Mouse (Mus musculus): ENCODE measurements around the gene Stt3b. TPM values are rescaled to one million over a fixed set of nuclear protein-coding genes. Genes with fewer than 3 reads are reported as not detected.

The Stt3b gene
- polyA plus RNA-seq, 1 experiment from 2014 or later: 118 TPM

- no peaks in the 10 kb centered on the region for H3K36me3 ChIP-seq (replicated peaks; ENCODE audit: control insufficient read depth, insufficient read depth, low read depth, low read length)
- no peak overlapping the region for H3K4me2 ChIP-seq (ENCODE audit: low read depth, low read length)
- H3K27ac ChIP-seq (replicated peaks; ENCODE audit: low read depth, low read length): no peak overlapping the region
- H3K9ac ChIP-seq (replicated peaks; ENCODE audit: low read length): no peak overlapping the region
- no peaks in the 10 kb centered on the region for H3K4me1 ChIP-seq (ENCODE audit: control insufficient read depth, insufficient read depth, low read length)
- H3K9me3 ChIP-seq (replicated peaks; ENCODE audit: control insufficient read depth, low read length): no peaks in the 10 kb centered on the region
- H3K4me3 ChIP-seq (ENCODE audit: low read depth, low read length): no peak overlapping the region
- WGBS: 85% methylated on average over 7 of the region's 7 CpGs
- no peak for ATAC-seq (replicated peaks; ENCODE audit: insufficient number of reproducible peaks, low FRiP score, low TSS enrichment, low read depth)
- DNase-seq (ENCODE audit: low spot score): no peak
- no peaks in the 10 kb centered on the region for H3K27me3 ChIP-seq (ENCODE audit: control insufficient read depth, insufficient read depth, low read length)
These were observed 8.6 kb downstream of the Stt3b start for GRCm38 (mm10) chr9:115301593-115301992.

- Histone ChIP-seq H3K36me3 (replicated peaks; ENCODE audit: control insufficient read depth, insufficient read depth, low read depth, low read length) (no peaks in the 10 kb centered on the region), H3K9ac (replicated peaks; ENCODE audit: low read length) (no peak overlapping the region), H3K4me1 (ENCODE audit: control insufficient read depth, insufficient read depth, low read length) (no peaks in the 10 kb centered on the region), H3K27me3 (ENCODE audit: control insufficient read depth, insufficient read depth, low read length) (no peaks in the 10 kb centered on the region), H3K9me3 (replicated peaks; ENCODE audit: control insufficient read depth, low read length) (no peaks in the 10 kb centered on the region), H3K4me3 (ENCODE audit: low read depth, low read length) (no peak overlapping the region), H3K4me2 (ENCODE audit: low read depth, low read length) (no peak overlapping the region), H3K27ac (replicated peaks; ENCODE audit: low read depth, low read length) (no peak overlapping the region)
- DNase-seq (ENCODE audit: low spot score) (no peak), ATAC-seq (replicated peaks; ENCODE audit: insufficient number of reproducible peaks, low FRiP score, low TSS enrichment, low read depth) (0 out of 2 replicates have a peak, but pooled peaks have one; percentile 39)
- WGBS: 96% methylated on average over 6 of the region's 6 CpGs
These were observed 9.1 kb downstream of the Stt3b start for GRCm38 (mm10) chr9:115301002-115301579.

- ATAC-seq (replicated peaks; ENCODE audit: insufficient number of reproducible peaks, low FRiP score, low TSS enrichment, low read depth): no peak
These were observed 13.5 kb downstream of the Stt3b start for GRCm38 (mm10) chr9:115296738-115297137.

GRCm38 (mm10) chr9:115293920-115294594 lies 16.2 kb downstream of the Stt3b start:
- ATAC-seq (replicated peaks; ENCODE audit: insufficient number of reproducible peaks, low FRiP score, low TSS enrichment, low read depth) (no peak), DNase-seq (ENCODE audit: low spot score) (peak; percentile 21)
- 96% methylated on average over 10 of the region's 10 CpGs for WGBS
- Histone ChIP-seq H3K27ac (replicated peaks; ENCODE audit: low read depth, low read length) (no peak overlapping the region), H3K4me3 (ENCODE audit: low read depth, low read length) (no peak overlapping the region), H3K27me3 (ENCODE audit: control insufficient read depth, insufficient read depth, low read length) (no peaks in the 10 kb centered on the region), H3K4me2 (ENCODE audit: low read depth, low read length) (no peak overlapping the region), H3K9me3 (replicated peaks; ENCODE audit: control insufficient read depth, low read length) (no peaks in the 10 kb centered on the region), H3K36me3 (replicated peaks; ENCODE audit: control insufficient read depth, insufficient read depth, low read depth, low read length) (no peaks in the 10 kb centered on the region; the same call in 1 of the 2 replicates), H3K4me1 (ENCODE audit: control insufficient read depth, insufficient read depth, low read length) (no peaks in the 10 kb centered on the region), H3K9ac (replicated peaks; ENCODE audit: low read length) (no peak overlapping the region)

More at GRCm38 (mm10) chr9:115296738-115297137, 13.5 kb downstream of the Stt3b start:
- Histone ChIP-seq H3K4me3 (ENCODE audit: low read depth, low read length) (no peak overlapping the region), H3K9me3 (replicated peaks; ENCODE audit: control insufficient read depth, low read length) (no peaks in the 10 kb centered on the region), H3K27ac (replicated peaks; ENCODE audit: low read depth, low read length) (no peak overlapping the region), H3K4me1 (ENCODE audit: control insufficient read depth, insufficient read depth, low read length) (no peaks in the 10 kb centered on the region), H3K27me3 (ENCODE audit: control insufficient read depth, insufficient read depth, low read length) (no peaks in the 10 kb centered on the region), H3K9ac (replicated peaks; ENCODE audit: low read length) (no peak overlapping the region), H3K4me2 (ENCODE audit: low read depth, low read length) (no peak overlapping the region), H3K36me3 (replicated peaks; ENCODE audit: control insufficient read depth, insufficient read depth, low read depth, low read length) (no peaks in the 10 kb centered on the region; the same call in 1 of the 2 replicates)
- 89% methylated on average over 7 of the region's 7 CpGs for WGBS
- DNase-seq (ENCODE audit: low spot score): no peak

- Histone ChIP-seq H3K36me3 (replicated peaks; ENCODE audit: control insufficient read depth, insufficient read depth, low read depth, low read length) (no peaks in the 10 kb centered on the region), H3K27ac (replicated peaks; ENCODE audit: low read depth, low read length) (no peak overlapping the region), H3K4me1 (ENCODE audit: control insufficient read depth, insufficient read depth, low read length) (no peaks in the 10 kb centered on the region), H3K4me3 (ENCODE audit: low read depth, low read length) (no peak overlapping the region), H3K9me3 (replicated peaks; ENCODE audit: control insufficient read depth, low read length) (no peaks in the 10 kb centered on the region), H3K27me3 (ENCODE audit: control insufficient read depth, insufficient read depth, low read length) (no peaks in the 10 kb centered on the region), H3K9ac (replicated peaks; ENCODE audit: low read length) (no peak overlapping the region), H3K4me2 (ENCODE audit: low read depth, low read length) (no peak overlapping the region)
- DNase-seq (ENCODE audit: low spot score) (no peak), ATAC-seq (replicated peaks; ENCODE audit: insufficient number of reproducible peaks, low FRiP score, low TSS enrichment, low read depth) (no peak)
- 88% methylated on average over 6 of the region's 6 CpGs for WGBS
These were observed 22.3 kb downstream of the Stt3b start for GRCm38 (mm10) chr9:115287774-115288434.

- H3K27me3 ChIP-seq (ENCODE audit: control insufficient read depth, insufficient read depth, low read length): no peaks in the 10 kb centered on the region
- H3K36me3 ChIP-seq (replicated peaks; ENCODE audit: control insufficient read depth, insufficient read depth, low read depth, low read length): no peaks in the 10 kb centered on the region
- H3K9ac ChIP-seq (replicated peaks; ENCODE audit: low read length): no peak overlapping the region
- no peaks in the 10 kb centered on the region for H3K4me1 ChIP-seq (ENCODE audit: control insufficient read depth, insufficient read depth, low read length)
- no peaks in the 10 kb centered on the region for H3K9me3 ChIP-seq (replicated peaks; ENCODE audit: control insufficient read depth, low read length)
- WGBS: 71% methylated on average over 4 of the region's 4 CpGs
- DNase-seq (ENCODE audit: low spot score) (no peak), ATAC-seq (replicated peaks; ENCODE audit: insufficient number of reproducible peaks, low FRiP score, low TSS enrichment, low read depth) (no peak)
- no peak overlapping the region for H3K4me3 ChIP-seq (ENCODE audit: low read depth, low read length)
- no peak overlapping the region for H3K27ac ChIP-seq (replicated peaks; ENCODE audit: low read depth, low read length)
- H3K4me2 ChIP-seq (ENCODE audit: low read depth, low read length): no peak overlapping the region
These were observed 25.8 kb downstream of the Stt3b start for GRCm38 (mm10) chr9:115284385-115284784.

GRCm38 (mm10) chr9:115283403-115283802 lies 26.8 kb downstream of the Stt3b start:
- no peaks in the 10 kb centered on the region for H3K27me3 ChIP-seq (ENCODE audit: control insufficient read depth, insufficient read depth, low read length)
- no peak overlapping the region for H3K4me2 ChIP-seq (ENCODE audit: low read depth, low read length)
- H3K9me3 ChIP-seq (replicated peaks; ENCODE audit: control insufficient read depth, low read length): no peaks in the 10 kb centered on the region
- DNase-seq (ENCODE audit: low spot score) (no peak), ATAC-seq (replicated peaks; ENCODE audit: insufficient number of reproducible peaks, low FRiP score, low TSS enrichment, low read depth) (no peak)
- no peak overlapping the region for H3K4me3 ChIP-seq (ENCODE audit: low read depth, low read length)
- H3K36me3 ChIP-seq (replicated peaks; ENCODE audit: control insufficient read depth, insufficient read depth, low read depth, low read length): no peaks in the 10 kb centered on the region
- WGBS: 97% methylated on average over 4 of the region's 4 CpGs
- no peaks in the 10 kb centered on the region for H3K4me1 ChIP-seq (ENCODE audit: control insufficient read depth, insufficient read depth, low read length)
- no peak overlapping the region for H3K27ac ChIP-seq (replicated peaks; ENCODE audit: low read depth, low read length)
- no peak overlapping the region for H3K9ac ChIP-seq (replicated peaks; ENCODE audit: low read length)

- Histone ChIP-seq H3K36me3 (replicated peaks; ENCODE audit: control insufficient read depth, insufficient read depth, low read depth, low read length) (peaks cover 3% of the 10 kb centered on the region; the same call in 1 of the 2 replicates), H3K4me3 (ENCODE audit: low read depth, low read length) (no peak overlapping the region), H3K27ac (replicated peaks; ENCODE audit: low read depth, low read length) (no peak overlapping the region), H3K4me1 (ENCODE audit: control insufficient read depth, insufficient read depth, low read length) (no peaks in the 10 kb centered on the region), H3K4me2 (ENCODE audit: low read depth, low read length) (no peak overlapping the region), H3K9ac (replicated peaks; ENCODE audit: low read length) (no peak overlapping the region), H3K27me3 (ENCODE audit: control insufficient read depth, insufficient read depth, low read length) (no peaks in the 10 kb centered on the region), H3K9me3 (replicated peaks; ENCODE audit: control insufficient read depth, low read length) (no peaks in the 10 kb centered on the region)
- 90% methylated on average over 1 of the region's 1 CpGs for WGBS
- ATAC-seq (replicated peaks; ENCODE audit: insufficient number of reproducible peaks, low FRiP score, low TSS enrichment, low read depth) (no peak), DNase-seq (ENCODE audit: low spot score) (no peak)
These were observed 31.6 kb downstream of the Stt3b start for GRCm38 (mm10) chr9:115278641-115279040.
